Mouse (Mus musculus) cerebellum, adult 8-10 months (tissue): ENCODE measurements around the gene Sema3b.
A peak's percentile ranks its signal among the peaks of the same experiment; 100 is the strongest.

Source experiments
- DNase-seq: peaks from one replicate; pipeline ENCODE4 v3.0.0; 2022

Gene Sema3b

DNA sequence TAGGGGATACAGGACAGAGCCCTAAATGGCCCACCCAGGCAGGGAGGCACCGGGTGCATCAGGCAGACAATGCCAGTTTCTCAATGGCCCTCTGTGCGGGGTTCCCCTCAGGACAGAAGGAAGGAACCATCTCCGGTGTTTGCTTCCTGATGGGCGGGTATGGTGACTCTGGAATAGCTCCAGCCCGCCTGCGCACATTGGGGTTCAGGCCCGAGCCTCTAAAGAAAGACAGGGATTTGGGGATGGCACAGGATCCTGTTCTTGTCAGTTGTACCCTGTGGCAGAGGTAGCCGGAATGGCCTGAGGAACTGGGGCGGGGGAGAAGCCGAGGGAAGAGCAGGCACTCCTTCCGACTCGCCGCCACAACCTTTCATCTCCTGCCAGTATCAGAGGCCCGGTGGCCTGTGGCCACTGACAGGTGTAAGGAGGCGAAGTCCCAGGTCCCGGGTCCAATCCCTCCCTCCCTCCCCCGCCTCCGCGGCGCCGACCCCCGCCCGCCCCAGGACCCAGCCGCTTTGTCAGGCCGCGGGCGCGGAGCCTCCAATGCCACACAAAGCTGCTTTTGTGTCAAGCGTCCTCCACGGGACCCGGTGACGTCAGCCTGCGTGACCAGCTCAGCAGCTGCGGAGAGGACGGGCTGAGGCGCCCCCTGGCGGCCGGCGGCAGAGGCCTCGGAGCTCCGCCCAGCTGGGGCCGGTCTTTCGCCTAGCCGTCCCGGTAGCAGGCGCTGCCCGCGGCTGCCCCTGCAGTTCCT, 3.3 kb upstream of the Sema3b start:
- DNase-seq = peak; percentile 99

DNA sequence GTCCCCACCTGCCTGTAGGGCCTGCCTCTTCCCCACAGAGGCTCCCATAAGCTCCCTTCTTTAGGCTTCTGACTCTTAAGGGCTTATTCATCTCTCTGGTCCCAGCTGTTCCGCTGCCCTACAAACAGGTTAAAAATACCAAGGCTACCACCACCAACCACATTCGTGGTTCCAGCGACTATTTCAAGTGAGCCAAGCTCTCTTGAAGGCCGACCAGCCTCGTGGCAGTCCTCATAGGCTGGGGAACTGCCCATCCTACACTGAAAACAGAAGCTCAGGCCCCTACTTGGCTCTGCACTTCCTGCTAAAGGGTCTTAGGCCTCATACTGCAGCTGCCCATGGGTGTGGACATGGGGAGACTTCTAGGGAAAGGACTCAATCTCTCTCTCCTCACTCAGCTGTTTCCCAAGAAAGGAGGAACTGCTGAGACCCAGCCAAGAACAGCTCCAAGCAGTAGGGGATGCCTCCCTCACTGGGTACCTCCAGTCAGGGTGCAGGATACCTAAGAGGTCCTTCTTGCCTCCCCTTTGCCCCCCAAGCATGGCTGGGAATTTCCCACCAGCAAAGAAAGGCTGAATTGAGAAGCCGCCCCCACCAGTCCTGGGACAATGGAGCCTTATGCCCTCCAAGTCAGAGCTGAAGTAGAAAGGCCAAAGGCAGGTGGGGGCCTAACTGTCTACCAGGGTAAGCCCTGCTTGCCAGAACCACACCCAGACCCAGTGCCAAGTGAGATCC, 2.6 kb upstream of the Sema3b start:
- no peak for DNase-seq

GRCm38 (mm10) chr9:107609433-107609830, 403 bp upstream of the Sema3b start:
- DNase-seq = no peak

- DNase-seq = no peak
Measured at GRCm38 (mm10) chr9:107607653-107608245, 1.3 kb downstream of the Sema3b start.

DNA sequence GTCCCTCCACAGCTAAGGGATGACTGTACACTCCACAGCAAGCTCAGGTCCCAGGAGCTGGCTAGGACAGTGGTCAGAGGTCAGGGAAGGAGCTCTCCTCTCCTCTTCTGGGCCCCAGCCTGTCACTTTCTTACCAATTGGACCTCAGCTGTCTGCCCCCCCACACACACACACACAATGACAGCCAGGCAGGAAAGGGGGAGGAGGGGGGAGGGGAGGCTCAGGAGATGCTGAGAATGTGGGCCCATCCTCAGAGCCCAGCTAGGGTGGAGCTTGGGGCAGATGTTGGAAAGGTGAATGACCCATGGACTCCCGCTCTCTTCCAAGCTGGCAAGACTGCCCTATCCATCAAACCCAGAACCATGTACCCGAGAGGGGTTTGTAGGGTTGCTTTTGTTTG, 2.0 kb downstream of the Sema3b start:
- DNase-seq = no peak

- no peak for DNase-seq
Measured at GRCm38 (mm10) chr9:107606591-107606990, 2.4 kb downstream of the Sema3b start.

GRCm38 (mm10) chr9:107605041-107605661, 3.9 kb downstream of the Sema3b start:
- no peak for DNase-seq

- DNase-seq = no peak
Measured at GRCm38 (mm10) chr9:107603251-107603650, 5.8 kb downstream of the Sema3b start.

GRCm38 (mm10) chr9:107602068-107602648, 6.9 kb downstream of the Sema3b start:
- DNase-seq = peak; percentile 94

DNA sequence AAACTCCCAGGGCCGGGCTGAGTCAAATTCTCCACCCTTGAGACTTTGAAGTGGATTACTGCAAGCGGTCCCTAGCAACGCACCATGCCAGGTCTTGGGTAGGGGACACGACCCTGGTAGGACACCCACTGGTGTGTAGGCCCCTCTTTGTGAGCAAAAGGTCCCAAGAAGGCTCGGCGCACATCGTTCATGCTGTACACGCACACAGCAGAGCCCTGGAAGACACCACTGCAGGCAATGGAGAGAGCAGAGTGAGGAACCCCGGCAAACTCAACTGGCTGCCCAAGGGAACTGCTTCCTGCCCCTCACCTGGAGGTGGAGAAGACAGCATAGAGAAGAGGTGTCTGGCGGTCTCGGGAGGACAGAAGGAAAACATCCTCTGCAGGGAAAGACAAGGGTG, 7.8 kb downstream of the Sema3b start:
- no peak for DNase-seq

GRCm38 (mm10) chr9:107600745-107601144, 8.3 kb downstream of the Sema3b start:
- no peak for DNase-seq

- no peak for DNase-seq
Measured at GRCm38 (mm10) chr9:107599842-107600241, 9.2 kb downstream of the Sema3b start.

DNA sequence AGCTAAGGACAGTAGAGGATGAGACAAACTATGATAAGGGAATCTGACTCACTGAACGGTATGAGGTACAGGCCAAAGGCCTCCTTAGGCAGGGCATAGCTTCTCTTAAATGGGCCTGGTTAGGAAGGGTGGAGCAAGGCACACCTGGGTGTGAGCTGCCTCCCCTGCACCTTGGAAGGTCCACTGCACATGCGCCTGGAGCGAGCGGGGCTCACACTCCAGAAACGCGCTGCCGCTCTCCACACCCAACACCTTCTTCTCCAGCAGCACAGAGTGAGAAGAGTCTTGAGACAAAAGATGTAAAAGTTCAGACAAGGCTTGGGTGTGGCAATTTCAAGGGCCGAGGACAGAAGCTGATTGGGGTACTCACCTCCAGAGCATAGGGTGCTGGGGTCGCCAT, 9.6 kb downstream of the Sema3b start:
- DNase-seq = no peak

GRCm38 (mm10) chr9:107598385-107598784, 10.6 kb downstream of the Sema3b start:
- no peak for DNase-seq

DNA sequence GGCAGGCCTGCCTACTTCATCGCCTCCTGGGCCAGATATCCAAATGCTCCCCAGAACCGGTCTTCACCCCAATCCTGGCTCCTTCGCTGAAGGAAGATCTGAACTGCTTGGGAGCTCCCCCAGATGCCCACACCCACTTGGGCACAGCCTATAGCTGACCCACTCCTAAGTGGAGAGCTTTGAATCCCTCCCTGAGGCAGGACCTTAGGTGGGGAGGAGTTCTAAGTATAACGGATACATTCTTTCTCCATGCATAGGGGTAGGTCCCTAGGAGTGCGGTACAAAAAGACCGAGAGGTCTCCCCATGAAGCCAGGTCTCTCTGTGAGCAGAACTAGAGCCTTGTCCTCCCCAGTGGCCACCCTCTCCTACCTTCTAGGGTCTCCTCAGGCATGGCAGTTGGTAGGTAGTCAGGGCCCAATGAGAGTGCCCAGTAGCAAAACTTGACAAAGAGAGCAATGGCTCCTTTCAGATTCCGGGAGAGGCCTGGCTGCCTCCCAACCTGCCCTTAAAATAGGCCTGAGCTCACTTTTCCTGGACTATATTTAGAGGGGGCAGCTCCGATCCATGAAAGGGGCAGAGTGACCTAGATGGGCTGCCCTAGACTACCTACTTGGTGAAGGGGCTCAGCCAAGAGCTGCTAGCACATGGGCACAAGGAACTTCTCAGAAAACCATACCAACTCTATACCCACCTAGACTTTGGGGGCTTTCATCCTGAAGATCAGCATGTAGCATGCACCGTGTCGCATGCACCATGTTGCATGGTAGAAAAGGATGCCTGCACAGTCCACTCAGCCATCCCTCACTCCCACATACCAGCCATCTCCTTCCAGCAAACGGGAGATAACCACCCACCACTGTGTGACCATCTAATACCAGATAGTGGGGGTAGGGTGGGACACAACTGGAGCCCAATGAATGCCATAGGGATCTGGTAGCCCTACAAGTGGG, 12.1 kb downstream of the Sema3b start:
- no peak for DNase-seq

GRCm38 (mm10) chr9:107594281-107595062, 14.6 kb downstream of the Sema3b start:
- no peak for DNase-seq

GRCm38 (mm10) chr9:107593101-107593976, 15.7 kb downstream of the Sema3b start:
- peak; percentile 84 for DNase-seq

DNA sequence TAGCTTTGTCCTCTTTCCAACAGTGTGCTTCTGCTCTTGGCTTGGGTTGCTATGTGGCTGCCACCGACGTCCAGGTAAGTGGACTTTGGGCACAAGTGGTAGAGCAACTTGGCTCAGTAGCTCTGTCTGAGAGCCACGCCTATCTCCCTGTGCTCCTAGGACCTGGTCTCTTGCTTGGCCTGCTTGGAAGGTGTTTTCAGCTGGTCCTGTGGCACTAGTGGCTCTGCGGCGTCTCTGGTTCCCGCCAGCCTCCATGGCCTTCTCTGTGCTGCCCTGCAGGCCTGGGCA, 18.3 kb downstream of the Sema3b start:
- no peak for DNase-seq

DNA sequence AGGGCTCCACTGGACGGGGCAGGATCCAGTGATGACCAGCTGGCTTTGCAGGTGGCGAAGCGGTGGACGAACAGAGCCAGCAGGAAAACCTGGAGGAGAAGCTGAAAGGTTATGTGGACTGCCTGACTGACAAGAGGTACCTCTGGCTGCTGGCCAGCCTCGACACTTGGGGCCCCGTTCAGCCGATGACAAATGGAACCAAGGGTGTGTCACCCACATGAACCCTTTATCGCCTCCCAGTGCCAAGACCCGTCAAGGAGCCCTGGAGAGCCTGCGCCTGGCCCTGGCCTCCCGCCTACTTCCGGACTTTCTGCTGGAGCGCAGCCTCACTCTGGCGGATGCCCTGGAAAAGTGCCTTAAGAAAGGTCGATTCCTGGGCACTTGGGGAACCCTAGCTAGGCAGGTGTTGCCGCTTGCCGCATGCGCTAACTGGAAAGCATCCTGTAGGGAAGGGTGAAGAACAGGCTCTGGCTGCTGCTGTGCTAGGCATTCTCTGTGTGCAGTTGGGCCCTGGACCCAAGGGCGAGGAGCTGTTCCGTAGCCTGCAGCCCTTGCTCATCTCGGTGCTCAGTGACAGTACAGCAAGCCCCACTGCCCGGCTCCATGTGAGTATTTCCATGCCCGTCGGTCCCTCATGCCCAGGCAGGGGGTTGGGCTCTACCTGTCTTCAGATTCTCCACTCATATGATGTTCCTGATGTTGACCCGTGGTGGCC, 18.8 kb downstream of the Sema3b start:
- no peak for DNase-seq
